Mouse (Mus musculus): Measurements from ENCODE around the gene Slc17a7. TPM values are rescaled to one million over a fixed set of nuclear protein-coding genes. Genes with fewer than 3 reads are reported as not detected.

Gene Slc17a7
- 3.6 TPM for polyA plus RNA-seq (2012; fragmentation: generic; extraction: Trizol)

DNA sequence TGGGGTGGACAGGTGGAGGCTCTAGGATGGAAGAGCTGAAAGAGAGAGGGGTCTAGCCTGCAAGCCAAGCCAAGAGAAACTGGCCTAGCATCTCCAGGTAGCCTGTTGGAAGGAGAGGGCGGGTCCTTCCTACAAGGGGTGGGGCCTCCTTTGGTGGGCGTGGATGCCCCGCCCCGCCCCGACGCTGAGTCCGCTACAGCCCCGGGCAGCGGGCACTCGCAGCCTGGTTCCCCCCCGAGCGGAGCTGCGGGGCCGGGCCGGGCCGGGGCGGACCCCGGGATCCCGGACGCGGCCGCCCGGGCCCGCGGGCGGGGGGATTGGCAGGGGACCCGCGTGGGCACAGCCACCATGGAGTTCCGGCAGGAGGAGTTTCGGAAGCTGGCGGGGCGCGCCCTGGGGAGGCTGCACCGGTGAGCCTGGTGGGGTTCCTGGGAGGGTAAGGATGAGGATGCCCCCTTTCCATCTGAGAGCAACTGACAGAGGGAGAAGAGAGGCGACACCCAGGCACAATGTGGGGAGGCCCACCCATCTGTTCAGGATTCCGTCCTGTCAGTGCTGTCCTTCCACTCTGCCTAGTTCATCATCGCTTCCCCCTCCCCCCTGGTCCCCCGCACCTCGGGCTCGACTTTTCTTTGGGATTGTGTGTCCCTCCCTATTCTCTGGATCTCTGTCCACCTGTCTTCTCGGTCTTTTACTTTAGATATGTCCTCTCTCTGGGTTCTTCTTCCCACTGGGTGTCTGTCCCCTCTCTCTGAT, at the start of gene Slc17a7:
Gene Slc17a7 (plus strand): TSS at position 215 of the 756 bp plus-strand sequence.
- Histone ChIP-seq H3K36me3 (ENCODE audit: control insufficient read depth, insufficient read depth) (no peaks in the 10 kb centered on the region), H3K4me2 (ENCODE audit: low read depth) (peak within 1 kb of the TSS; percentile 27), H3K4me3 (no peak within 1 kb of the TSS), H3ac (ENCODE audit: control insufficient read depth, insufficient read length) (no peak within 1 kb of the TSS), H3K79me2 (ENCODE audit: control insufficient read depth, insufficient read depth) (no peaks in the 10 kb centered on the region), H3K27me3 (ENCODE audit: control insufficient read depth, insufficient read depth, insufficient read length) (peaks cover 54% of the 10 kb centered on the region)
- TF ChIP-seq REST (IDR thresholded peaks at IDR 0.05; ENCODE audit: insufficient read depth, insufficient read length) (no peak), POLR2AphosphoS2 (IDR thresholded peaks at IDR 0.05; ENCODE audit: insufficient read length, low read depth) (no peak), SRF (IDR thresholded peaks at IDR 0.05; ENCODE audit: control insufficient read depth, insufficient read length, low read depth) (no peak), POLR2A (IDR thresholded peaks at IDR 0.05; ENCODE audit: insufficient read length, low read depth) (no peak), MYOG (IDR thresholded peaks at IDR 0.05; ENCODE audit: control insufficient read depth in 1 of 3, insufficient read depth in 1 of 3, insufficient read length in 2 of 3, low read depth in 2 of 3) (no peak), MYOD1 (IDR thresholded peaks at IDR 0.05; ENCODE audit: control insufficient read depth in 1 of 3, insufficient read length in 2 of 3, low read depth in 2 of 3) (no peak), TCF12 (IDR thresholded peaks at IDR 0.05; ENCODE audit: insufficient read depth, poor library complexity, severe bottlenecking) (no peak), USF1 (IDR thresholded peaks at IDR 0.05; ENCODE audit: low read depth) (no peak), E2F4 (IDR thresholded peaks at IDR 0.05; ENCODE audit: insufficient read depth) (no peak), MAX (IDR thresholded peaks at IDR 0.05; ENCODE audit: low read depth) (no peak), CEBPB (IDR thresholded peaks at IDR 0.05; ENCODE audit: insufficient read depth, poor library complexity, severe bottlenecking) (no peak), TCF3 (IDR thresholded peaks at IDR 0.05; ENCODE audit: insufficient read length, low read depth) (no peak)

DNA sequence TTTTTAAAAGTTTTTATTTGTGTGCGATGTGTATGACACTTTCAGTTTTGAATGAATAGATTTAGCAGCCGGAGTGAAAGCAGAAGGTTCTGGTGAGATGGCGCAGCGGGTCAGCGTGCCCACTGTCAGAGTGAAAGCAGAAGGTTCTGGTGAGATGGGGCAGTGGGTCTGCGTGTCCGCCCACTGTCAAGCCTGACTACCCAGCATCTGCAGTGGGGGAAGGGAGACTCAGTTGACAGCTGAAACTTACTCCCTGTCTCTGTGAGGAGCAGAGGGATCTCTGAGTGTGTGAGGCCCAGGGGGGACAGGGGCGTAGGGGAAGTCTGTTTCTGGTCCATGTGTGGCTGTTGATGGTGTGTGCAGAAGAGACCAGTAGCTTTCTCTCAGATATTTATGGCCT, 46.2 kb upstream of the Slc17a7 start:
- H3K79me2 ChIP-seq (ENCODE audit: control insufficient read depth, insufficient read depth): peaks cover under 1% of the 10 kb centered on the region
- H3K4me2 ChIP-seq (ENCODE audit: low read depth): no peak overlapping the region
- H3K4me3 ChIP-seq: no peak overlapping the region
- H3K36me3 ChIP-seq (ENCODE audit: control insufficient read depth, insufficient read depth): peaks cover 33% of the 10 kb centered on the region
- TF ChIP-seq CEBPB (IDR thresholded peaks at IDR 0.05; ENCODE audit: insufficient read depth, poor library complexity, severe bottlenecking) (no peak), USF1 (IDR thresholded peaks at IDR 0.05; ENCODE audit: low read depth) (no peak), POLR2AphosphoS2 (IDR thresholded peaks at IDR 0.05; ENCODE audit: insufficient read length, low read depth) (no peak), MYOG (IDR thresholded peaks at IDR 0.05; ENCODE audit: control insufficient read depth in 1 of 3, insufficient read depth in 1 of 3, insufficient read length in 2 of 3, low read depth in 2 of 3) (no peak), TCF3 (IDR thresholded peaks at IDR 0.05; ENCODE audit: insufficient read length, low read depth) (no peak), MAX (IDR thresholded peaks at IDR 0.05; ENCODE audit: low read depth) (no peak), SRF (IDR thresholded peaks at IDR 0.05; ENCODE audit: control insufficient read depth, insufficient read length, low read depth) (no peak), POLR2A (IDR thresholded peaks at IDR 0.05; ENCODE audit: insufficient read length, low read depth) (no peak), REST (IDR thresholded peaks at IDR 0.05; ENCODE audit: insufficient read depth, insufficient read length) (no peak)
- H3K27me3 ChIP-seq (ENCODE audit: control insufficient read depth, insufficient read depth, insufficient read length): no peaks in the 10 kb centered on the region
- no peak overlapping the region for H3ac ChIP-seq (ENCODE audit: control insufficient read depth, insufficient read length)

DNA sequence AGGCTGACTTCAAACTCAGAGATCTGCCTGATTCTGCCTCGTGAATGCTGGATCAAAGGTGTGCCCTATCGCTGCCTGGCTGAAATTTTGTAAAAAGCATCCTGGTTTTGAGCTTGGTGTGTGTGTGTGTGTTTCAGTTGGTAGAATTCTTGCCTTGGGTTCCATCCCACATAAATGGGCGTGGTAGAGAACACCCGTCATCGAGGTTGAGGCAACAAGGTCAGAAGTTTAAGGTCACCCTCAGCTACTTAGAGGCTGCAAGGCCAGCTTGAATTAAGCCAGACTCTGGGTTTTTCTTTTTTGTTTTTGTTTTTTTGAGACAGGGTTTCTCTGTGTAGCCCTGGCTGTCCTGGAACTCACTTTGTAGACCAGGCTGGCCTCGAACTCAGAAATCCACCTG, 45.4 kb upstream of the Slc17a7 start:
- H3K4me2 ChIP-seq (ENCODE audit: low read depth): no peak overlapping the region
- no peak for TF ChIP-seq CEBPB (IDR thresholded peaks at IDR 0.05; ENCODE audit: insufficient read depth, poor library complexity, severe bottlenecking)
- TF ChIP-seq TCF12 (IDR thresholded peaks at IDR 0.05; ENCODE audit: insufficient read depth, poor library complexity, severe bottlenecking): no peak
- TF ChIP-seq MAX (IDR thresholded peaks at IDR 0.05; ENCODE audit: low read depth): no peak
- no peak for TF ChIP-seq SRF (IDR thresholded peaks at IDR 0.05; ENCODE audit: control insufficient read depth, insufficient read length, low read depth)
- TF ChIP-seq POLR2AphosphoS2 (IDR thresholded peaks at IDR 0.05; ENCODE audit: insufficient read length, low read depth): no peak
- no peak for TF ChIP-seq TCF3 (IDR thresholded peaks at IDR 0.05; ENCODE audit: insufficient read length, low read depth)
- TF ChIP-seq MYOD1 (IDR thresholded peaks at IDR 0.05; ENCODE audit: control insufficient read depth in 1 of 3, insufficient read length in 2 of 3, low read depth in 2 of 3): no peak
- no peak for TF ChIP-seq REST (IDR thresholded peaks at IDR 0.05; ENCODE audit: insufficient read depth, insufficient read length)
- TF ChIP-seq USF1 (IDR thresholded peaks at IDR 0.05; ENCODE audit: low read depth): no peak
- TF ChIP-seq MYOG (IDR thresholded peaks at IDR 0.05; ENCODE audit: control insufficient read depth in 1 of 3, insufficient read depth in 1 of 3, insufficient read length in 2 of 3, low read depth in 2 of 3): no peak
- TF ChIP-seq E2F4 (IDR thresholded peaks at IDR 0.05; ENCODE audit: insufficient read depth): no peak
- no peak for TF ChIP-seq POLR2A (IDR thresholded peaks at IDR 0.05; ENCODE audit: insufficient read length, low read depth)
- H3K27me3 ChIP-seq (ENCODE audit: control insufficient read depth, insufficient read depth, insufficient read length): no peaks in the 10 kb centered on the region
- no peak overlapping the region for H3ac ChIP-seq (ENCODE audit: control insufficient read depth, insufficient read length)
- H3K4me3 ChIP-seq: no peak overlapping the region
- peaks cover 8% of the 10 kb centered on the region for H3K79me2 ChIP-seq (ENCODE audit: control insufficient read depth, insufficient read depth)
- H3K36me3 ChIP-seq (ENCODE audit: control insufficient read depth, insufficient read depth): peaks cover 39% of the 10 kb centered on the region

DNA sequence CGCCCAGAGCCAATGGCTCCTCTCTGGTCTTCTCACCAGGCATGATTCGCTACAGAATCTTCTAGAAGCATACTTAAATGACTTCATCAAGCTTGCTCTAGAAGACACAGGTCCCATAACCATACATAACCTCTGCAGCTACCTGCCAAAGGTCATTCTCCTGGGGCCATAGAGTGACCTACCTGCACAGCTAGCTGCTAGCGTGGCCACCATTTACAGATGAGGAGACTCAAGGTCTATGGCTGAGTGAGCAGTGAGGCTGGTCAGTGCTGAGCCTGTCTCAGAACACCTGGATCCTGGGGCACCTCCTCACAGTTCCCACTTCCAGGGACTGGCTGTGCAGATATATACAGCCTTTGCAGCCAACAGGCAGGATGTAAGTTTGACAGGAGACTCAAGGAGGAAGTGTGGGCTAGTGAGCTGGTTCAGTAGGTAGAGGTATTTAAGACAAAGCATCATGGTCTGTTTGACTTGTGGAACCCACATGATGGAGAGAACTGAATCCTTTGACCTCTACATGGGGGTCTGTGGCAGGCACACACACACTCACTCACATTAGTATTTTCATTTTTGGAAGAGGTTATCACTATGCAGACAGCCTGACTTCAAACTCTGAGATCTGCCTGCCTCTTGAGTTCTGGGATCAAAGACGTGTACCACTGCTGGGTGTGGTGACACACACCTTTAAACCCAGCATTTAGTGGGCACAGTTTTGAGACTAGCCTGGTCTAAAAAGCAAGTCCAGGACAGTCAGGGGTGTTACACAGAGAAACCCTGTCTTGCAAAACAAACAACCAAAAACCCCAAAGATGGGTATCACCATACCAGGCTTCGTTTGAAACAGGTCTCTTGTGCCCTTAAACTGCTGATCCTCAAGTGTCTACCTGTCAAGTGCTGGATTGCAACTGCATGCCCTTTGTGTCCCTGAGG, 43.7 kb upstream of the Slc17a7 start:
- peaks cover 39% of the 10 kb centered on the region for H3K36me3 ChIP-seq (ENCODE audit: control insufficient read depth, insufficient read depth)
- H3K27me3 ChIP-seq (ENCODE audit: control insufficient read depth, insufficient read depth, insufficient read length): no peaks in the 10 kb centered on the region
- H3K79me2 ChIP-seq (ENCODE audit: control insufficient read depth, insufficient read depth): peaks cover 16% of the 10 kb centered on the region
- H3ac ChIP-seq (ENCODE audit: control insufficient read depth, insufficient read length): no peak overlapping the region
- no peak overlapping the region for H3K4me2 ChIP-seq (ENCODE audit: low read depth)
- no peak overlapping the region for H3K4me3 ChIP-seq
- no peak for TF ChIP-seq SRF (IDR thresholded peaks at IDR 0.05; ENCODE audit: control insufficient read depth, insufficient read length, low read depth)
- no peak for TF ChIP-seq MYOD1 (IDR thresholded peaks at IDR 0.05; ENCODE audit: control insufficient read depth in 1 of 3, insufficient read length in 2 of 3, low read depth in 2 of 3)
- TF ChIP-seq POLR2AphosphoS2 (IDR thresholded peaks at IDR 0.05; ENCODE audit: insufficient read length, low read depth): no peak
- no peak for TF ChIP-seq TCF12 (IDR thresholded peaks at IDR 0.05; ENCODE audit: insufficient read depth, poor library complexity, severe bottlenecking)
- no peak for TF ChIP-seq CEBPB (IDR thresholded peaks at IDR 0.05; ENCODE audit: insufficient read depth, poor library complexity, severe bottlenecking)
- no peak for TF ChIP-seq E2F4 (IDR thresholded peaks at IDR 0.05; ENCODE audit: insufficient read depth)
- TF ChIP-seq MAX (IDR thresholded peaks at IDR 0.05; ENCODE audit: low read depth): no peak
- TF ChIP-seq POLR2A (IDR thresholded peaks at IDR 0.05; ENCODE audit: insufficient read length, low read depth): no peak

Data from myocyte (in vitro differentiated cells).